Mouse (Mus musculus) small intestine, adult 2 months (tissue): ENCODE measurements around the gene Tbcc. TPM values are rescaled to one million over a fixed set of nuclear protein-coding genes. Genes with fewer than 3 reads are reported as not detected.

Source experiments
- H3K27ac ChIP-seq: fragments of 200-500 bp; 2 replicates; pipeline ENCODE4 v1.5.1; 2012; ENCODE audit warnings: low read depth, low read length, control low read depth, inconsistent platforms; ENCODE audit not compliant: insufficient read depth
- H3K27me3 ChIP-seq: fragments of 200-500 bp; 2 replicates; pipeline ENCODE4 v1.6.1; 2012; ENCODE audit warnings: mild to moderate bottlenecking, moderate library complexity, low read length, inconsistent platforms; ENCODE audit not compliant: control insufficient read depth, insufficient read depth
- H3K36me3 ChIP-seq: fragments of 200-500 bp; 2 replicates; pipeline ENCODE4 v1.6.1; 2012; ENCODE audit warnings: mild to moderate bottlenecking, low read length, control low read depth, inconsistent platforms; ENCODE audit not compliant: control insufficient read depth, insufficient read depth
- H3K4me1 ChIP-seq: fragments of 200-500 bp; 2 replicates; pipeline ENCODE4 v1.6.1; 2012; ENCODE audit warnings: low read length, inconsistent platforms, mixed read lengths; ENCODE audit not compliant: control insufficient read depth, insufficient read depth, insufficient read length
- H3K4me3 ChIP-seq: fragments of 200-500 bp; 2 replicates; pipeline ENCODE4 v1.5.1; 2012; ENCODE audit warnings: low read depth, mild to moderate bottlenecking, control low read depth, inconsistent platforms, low read length, moderate library complexity
- CTCF ChIP-seq: fragments of 200-500 bp; IDR thresholded peaks from 2 replicates; pipeline ENCODE4 v1.5.1; 2012; ENCODE audit warnings: low read depth, mild to moderate bottlenecking, control low read depth, inconsistent platforms, low read length, moderate library complexity, mixed read lengths; ENCODE audit not compliant: insufficient replicate concordance, insufficient read length; ENCODE audit errors: extremely low read depth
- POLR2A ChIP-seq: fragments of 200-500 bp; IDR thresholded peaks from 2 replicates; pipeline ENCODE4 v1.6.1; 2012; ENCODE audit warnings: low read depth, mild to moderate bottlenecking, control low read depth, inconsistent platforms, low read length, moderate library complexity
- WGBS: fragments of 180-500 bp; shearing (Covaris S2); methylation state at CpG from one replicate; pipeline ENCODE4 v1.1.7; 2018; 5-methylcytosine and 5-hydroxymethylcytosine counted together
- polyA plus RNA-seq: library from polyadenylated mRNA; depleted of rRNA; stranded (reverse); fragments of >200 nt; gene quantifications from 2 replicates; pipeline ENCODE4 v1.2.3, GENCODE M21; 2012; rRNA removed

The Tbcc gene
- polyA plus RNA-seq, 1 experiment: 29.0 TPM

GRCm38 (mm10) chr17:46927781-46928180, 37.3 kb downstream of the Tbcc start:
- WGBS: 94% methylated on average over 5 of the region's 5 CpGs

GRCm38 (mm10) chr17:46929277-46929676, 38.8 kb downstream of the Tbcc start:
- Histone ChIP-seq H3K4me3 (no peak overlapping the region), H3K27me3 (no peaks in the 10 kb centered on the region), H3K4me1 (no peaks in the 10 kb centered on the region), H3K36me3 (peaks cover 40% of the 10 kb centered on the region), H3K27ac (no peak overlapping the region)
- TF ChIP-seq POLR2A (no peak), CTCF (no peak)
- WGBS: 73% methylated on average over 12 of the region's 12 CpGs

More at GRCm38 (mm10) chr17:46927781-46928180, 37.3 kb downstream of the Tbcc start:
- Histone ChIP-seq H3K36me3 (peaks cover 25% of the 10 kb centered on the region), H3K27ac (no peak overlapping the region), H3K4me3 (no peak overlapping the region), H3K27me3 (no peaks in the 10 kb centered on the region), H3K4me1 (no peaks in the 10 kb centered on the region)
- no peak for TF ChIP-seq POLR2A
- no peak for TF ChIP-seq CTCF

GRCm38 (mm10) chr17:46929897-46930296, 39.4 kb downstream of the Tbcc start:
- 90% methylated on average over 7 of the region's 7 CpGs for WGBS
- TF ChIP-seq POLR2A (no peak), CTCF (no peak)
- no peaks in the 10 kb centered on the region for H3K4me1 ChIP-seq
- peaks cover 44% of the 10 kb centered on the region for H3K36me3 ChIP-seq
- H3K27ac ChIP-seq: no peak overlapping the region
- no peak overlapping the region for H3K4me3 ChIP-seq
- H3K27me3 ChIP-seq: no peaks in the 10 kb centered on the region

- Histone ChIP-seq H3K36me3 (peaks cover 67% of the 10 kb centered on the region), H3K4me1 (no peaks in the 10 kb centered on the region), H3K4me3 (no peak overlapping the region), H3K27me3 (no peaks in the 10 kb centered on the region), H3K27ac (no peak overlapping the region)
- 88% methylated on average over 5 of the region's 5 CpGs for WGBS
- no peak for TF ChIP-seq CTCF
- TF ChIP-seq POLR2A: no peak
Observed at GRCm38 (mm10) chr17:46932961-46933360, 42.5 kb downstream of the Tbcc start.

- peak; percentile 65; the same call in 1 of the 2 replicates for TF ChIP-seq CTCF
- TF ChIP-seq POLR2A: no peak
- no peak overlapping the region for H3K4me3 ChIP-seq
- H3K27me3 ChIP-seq: no peaks in the 10 kb centered on the region
- no peak overlapping the region for H3K27ac ChIP-seq
- H3K4me1 ChIP-seq: no peaks in the 10 kb centered on the region
- 84% methylated on average over 19 of the region's 19 CpGs for WGBS
- peaks cover 75% of the 10 kb centered on the region for H3K36me3 ChIP-seq
Observed at GRCm38 (mm10) chr17:46933557-46934348, 43.3 kb downstream of the Tbcc start.

GRCm38 (mm10) chr17:46940461-46940860, 50.0 kb downstream of the Tbcc start:
- H3K4me1 ChIP-seq: no peaks in the 10 kb centered on the region
- no peak overlapping the region for H3K4me3 ChIP-seq
- WGBS: 93% methylated on average over 8 of the region's 8 CpGs
- H3K27me3 ChIP-seq: no peaks in the 10 kb centered on the region
- no peak overlapping the region for H3K27ac ChIP-seq
- peaks cover 81% of the 10 kb centered on the region for H3K36me3 ChIP-seq
- no peak for TF ChIP-seq POLR2A
- no peak for TF ChIP-seq CTCF

Other genes with a start within 250 kb of the Tbcc start
- gene Klc4, start 244.7 kb upstream of the Tbcc start, polyA plus RNA-seq: 103 and 213 TPM in 2 replicates
- 47.6 and 82.8 TPM in 2 replicates for gene Mrpl2, start 244.5 kb upstream of the Tbcc start, polyA plus RNA-seq
- gene Cul7, start 240.3 kb upstream of the Tbcc start, polyA plus RNA-seq: 7.6 and 12.1 TPM in 2 replicates
- gene Rrp36, start 216.3 kb upstream of the Tbcc start, polyA plus RNA-seq: 30.8 and 47.4 TPM in 2 replicates
- gene Mea1, start 211.9 kb upstream of the Tbcc start, polyA plus RNA-seq: 38.9 and 52.7 TPM in 2 replicates
- gene Klhdc3, start 209.8 kb upstream of the Tbcc start, polyA plus RNA-seq: 48.3 and 99.3 TPM in 2 replicates
- gene Ppp2r5d, start 185.6 kb upstream of the Tbcc start, polyA plus RNA-seq: 32.4 and 150 TPM in 2 replicates
- gene Pex6, start 179.2 kb upstream of the Tbcc start, polyA plus RNA-seq: 40.1 and 74.9 TPM in 2 replicates
- 1.5 and 34.6 TPM in 2 replicates for gene Gnmt, start 161.5 kb upstream of the Tbcc start, polyA plus RNA-seq
- gene Cnpy3, start 138.5 kb upstream of the Tbcc start, polyA plus RNA-seq: 14.3 and 23.7 TPM in 2 replicates
- not detected in 2 replicates for gene Ptcra, start 127.0 kb upstream of the Tbcc start, polyA plus RNA-seq
- 107 and 109 TPM in 2 replicates for gene 2310039H08Rik, start 118.0 kb upstream of the Tbcc start, polyA plus RNA-seq
- 5.4 and 7.4 TPM in 2 replicates for gene Rpl7l1, start 108.0 kb upstream of the Tbcc start, polyA plus RNA-seq
- 4.0 and 7.1 TPM in 2 replicates for gene Bicral, start 32.2 kb upstream of the Tbcc start, polyA plus RNA-seq
- gene Prph2, start 19.8 kb downstream of the Tbcc start, polyA plus RNA-seq: not detected in 2 replicates
- 8.7 and 11.9 TPM in 2 replicates for gene Ubr2, start 119.9 kb downstream of the Tbcc start, polyA plus RNA-seq